Mouse (Mus musculus): ENCODE measurements around the gene Ssbp4. TPM values are rescaled to one million over a fixed set of nuclear protein-coding genes. Genes with fewer than 3 reads are reported as not detected.

The Ssbp4 gene
- 183 and 213 TPM in 2 replicates for polyA plus RNA-seq (2012; rRNA removed)

DNA sequence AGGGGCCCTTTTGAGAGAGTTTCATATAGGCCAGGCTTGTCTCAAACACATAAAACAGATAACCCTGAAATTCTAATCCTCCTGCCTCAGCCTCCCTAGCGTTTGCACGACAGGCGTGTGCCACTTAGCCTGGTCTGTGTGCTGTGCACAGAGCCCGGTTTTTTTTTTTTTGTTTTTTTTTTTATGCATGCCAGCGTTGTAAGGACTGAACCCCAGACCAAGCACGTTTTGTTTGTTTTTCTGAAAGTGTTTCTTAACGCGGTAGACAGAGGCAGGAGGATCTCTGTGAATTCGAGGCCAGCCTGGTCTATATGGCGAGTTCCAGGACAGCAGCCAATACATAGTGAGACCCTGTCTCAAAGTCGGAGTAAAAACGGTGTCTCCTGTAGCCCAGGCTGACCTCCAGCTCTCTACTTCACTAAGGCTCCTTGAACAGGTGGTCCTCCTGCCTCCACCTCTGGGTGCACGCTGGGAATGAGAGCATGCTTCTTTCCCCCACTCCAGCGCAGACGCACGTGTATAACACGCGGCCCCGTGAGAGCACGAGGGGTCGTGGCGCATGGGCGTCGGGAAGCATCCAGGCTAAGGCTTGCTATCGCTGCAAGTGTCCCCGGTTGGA lies at the start of gene Ssbp4:
Gene Ssbp4, minus strand, starts transcription at position 124 of the 619 bp plus-strand sequence.

DNA sequence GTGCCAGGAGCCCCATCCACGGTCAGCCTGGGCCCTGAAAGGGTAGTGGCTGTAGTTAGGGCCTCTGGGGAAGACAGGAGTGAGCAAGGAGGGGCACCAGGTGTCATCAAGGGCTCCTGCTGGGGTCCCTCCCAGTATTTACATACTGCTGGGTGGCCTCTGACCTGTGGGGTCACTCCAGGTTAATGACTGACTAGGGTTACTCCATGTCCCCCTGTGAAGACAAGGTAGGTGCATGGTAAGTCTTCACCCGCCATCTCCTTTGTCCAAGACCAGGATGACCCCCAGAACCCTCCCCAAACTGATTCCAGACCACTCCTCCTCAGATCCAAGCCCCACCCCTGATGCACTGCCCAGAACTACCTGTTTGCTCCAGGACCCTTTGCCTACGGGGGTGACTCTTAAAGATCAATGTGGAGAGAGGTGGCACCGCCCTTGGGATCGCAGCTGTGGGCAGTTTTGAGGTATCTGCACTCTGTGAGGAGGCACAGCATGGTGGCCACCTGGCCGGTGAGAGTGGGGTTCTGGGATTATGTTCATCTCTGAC lies 23.7 kb upstream of the Ssbp4 start, which contains the start of gene Gdf15:
Gene Gdf15, minus strand, starts transcription at position 111 of the 547 bp plus-strand sequence.

DNA sequence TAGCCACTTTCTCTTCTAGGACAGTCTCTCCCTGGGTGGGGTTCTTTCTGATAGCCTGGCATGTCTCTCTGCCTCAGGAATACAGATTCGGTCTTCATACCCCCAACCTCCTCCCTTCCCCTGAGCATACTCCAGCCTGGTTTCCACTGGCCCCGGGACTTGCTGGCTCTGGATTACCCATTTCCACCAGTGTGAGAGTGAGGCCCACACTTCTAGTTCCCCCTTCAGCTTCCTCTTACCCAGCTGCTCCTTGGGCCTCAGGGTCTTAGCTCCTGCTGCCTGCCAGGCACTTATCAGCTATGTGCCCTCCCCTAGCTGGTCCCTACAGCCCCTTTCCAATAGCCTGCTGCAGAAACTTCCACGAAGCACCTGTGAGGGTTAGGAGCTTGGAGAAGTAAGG lies 7.2 kb upstream of the Ssbp4 start, which contains the start of gene Lrrc25:
Gene Lrrc25, plus strand, starts transcription at position 262 of the 400 bp plus-strand sequence.

DNA sequence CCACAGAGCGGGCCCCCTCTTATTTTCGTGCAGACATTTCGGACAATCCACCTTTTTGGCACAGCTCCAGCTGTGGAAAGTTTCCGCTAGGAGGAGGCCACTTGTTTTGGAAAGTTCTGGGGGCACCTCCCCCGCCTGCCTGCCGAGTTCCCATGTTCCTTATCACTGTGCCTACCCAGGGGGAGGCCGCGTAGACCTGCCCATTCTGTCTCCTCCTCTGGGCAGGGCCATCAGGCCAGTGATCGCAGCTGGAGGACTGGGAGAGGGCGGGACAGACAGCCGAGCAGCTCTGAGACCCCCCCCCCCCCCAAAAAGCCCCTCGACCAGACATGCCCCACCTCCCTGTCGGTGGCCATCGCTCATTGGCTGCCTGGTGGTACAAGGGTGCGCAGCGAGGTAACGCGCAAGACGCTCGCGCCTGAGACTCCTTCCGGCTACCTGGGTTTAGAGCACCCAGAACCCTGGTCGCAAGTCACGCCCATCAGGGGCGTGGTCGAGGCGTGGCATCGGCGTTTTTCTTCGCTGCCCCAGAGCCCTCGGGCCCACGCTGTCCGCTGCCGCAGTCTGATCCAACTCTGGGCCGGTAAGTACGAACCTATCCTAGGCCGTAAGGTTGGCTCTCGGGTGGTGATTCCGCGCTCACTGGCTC lies 14.6 kb downstream of the Ssbp4 start, which contains the start of gene Isyna1:
Gene Isyna1, plus strand, starts transcription at position 413 of the 649 bp plus-strand sequence.

Other genes starting within 250 kb of the Ssbp4 start
- gene Comp, start 235.3 kb downstream of the Ssbp4 start, polyA plus RNA-seq (2012; rRNA removed) = 0.23 and 14.2 TPM in 2 replicates
- 46.5 and 52.0 TPM in 2 replicates for gene Crtc1, start 169.3 kb downstream of the Ssbp4 start, polyA plus RNA-seq (2012; rRNA removed)
- gene Klhl26, start 131.9 kb downstream of the Ssbp4 start, polyA plus RNA-seq (2012; rRNA removed) = 37.6 and 39.6 TPM in 2 replicates
- 47.6 and 47.7 TPM in 2 replicates for gene Tmem59l, start 121.5 kb downstream of the Ssbp4 start, polyA plus RNA-seq (2012; rRNA removed)
- 1.8 and 6.7 TPM in 2 replicates for gene Crlf1, start 115.7 kb downstream of the Ssbp4 start, polyA plus RNA-seq (2012; rRNA removed)
- 177 and 179 TPM in 2 replicates for gene Rex1bd, start 102.1 kb downstream of the Ssbp4 start, polyA plus RNA-seq (2012; rRNA removed)
- gene Uba52, start 98.1 kb downstream of the Ssbp4 start, polyA plus RNA-seq (2012; rRNA removed) = 1,708 and 2,002 TPM in 2 replicates
- gene Fkbp8, start 81.1 kb downstream of the Ssbp4 start, polyA plus RNA-seq (2012; rRNA removed) = 446 and 466 TPM in 2 replicates
- gene Kxd1, start 80.9 kb downstream of the Ssbp4 start, polyA plus RNA-seq (2012; rRNA removed) = 42.2 and 43.7 TPM in 2 replicates
- 29.2 and 29.7 TPM in 2 replicates for gene Ell, start 69.4 kb downstream of the Ssbp4 start, polyA plus RNA-seq (2012; rRNA removed)
- gene Isyna1, start 14.5 kb downstream of the Ssbp4 start, polyA plus RNA-seq (2012; rRNA removed) = 143 and 177 TPM in 2 replicates
- 1.6 TPM in 2 replicates for gene Lrrc25, start 7.3 kb upstream of the Ssbp4 start, polyA plus RNA-seq (2012; rRNA removed)
- gene Gdf15, start 23.6 kb upstream of the Ssbp4 start, polyA plus RNA-seq (2012; rRNA removed) = 0.19 and 0.29 TPM in 2 replicates
- 59.2 and 61.0 TPM in 2 replicates for gene Pgpep1, start 51.5 kb upstream of the Ssbp4 start, polyA plus RNA-seq (2012; rRNA removed)
- gene Lsm4, start 64.4 kb upstream of the Ssbp4 start, polyA plus RNA-seq (2012; rRNA removed) = 183 and 207 TPM in 2 replicates
- 210 and 211 TPM in 2 replicates for gene Jund, start 90.1 kb upstream of the Ssbp4 start, polyA plus RNA-seq (2012; rRNA removed)
- 0.08 and 0.10 TPM in 2 replicates for gene Iqcn, start 94.6 kb upstream of the Ssbp4 start, polyA plus RNA-seq (2012; rRNA removed)
- not detected in 2 replicates for gene Gm3336, start 109.7 kb upstream of the Ssbp4 start, polyA plus RNA-seq (2012; rRNA removed)
- gene Pde4c, start 114.8 kb upstream of the Ssbp4 start, polyA plus RNA-seq (2012; rRNA removed) = 0.53 and 0.63 TPM in 2 replicates
- 325 and 328 TPM in 2 replicates for gene Rab3a, start 145.8 kb upstream of the Ssbp4 start, polyA plus RNA-seq (2012; rRNA removed)
- 29.6 and 30.7 TPM in 2 replicates for gene Mpv17l2, start 152.1 kb upstream of the Ssbp4 start, polyA plus RNA-seq (2012; rRNA removed)
- 130 and 142 TPM in 2 replicates for gene Pik3r2, start 167.8 kb upstream of the Ssbp4 start, polyA plus RNA-seq (2012; rRNA removed)
- 34.8 and 40.4 TPM in 2 replicates for gene Mast3, start 196.2 kb upstream of the Ssbp4 start, polyA plus RNA-seq (2012; rRNA removed)
- 0.09 and 0.25 TPM in 2 replicates for gene Il12rb1, start 199.6 kb upstream of the Ssbp4 start, polyA plus RNA-seq (2012; rRNA removed)
- 25.9 and 29.4 TPM in 2 replicates for gene Arrdc2, start 230.8 kb upstream of the Ssbp4 start, polyA plus RNA-seq (2012; rRNA removed)

Measured in central nervous system, embryonic 14 days (tissue).